Mouse (Mus musculus): ENCODE measurements around the gene Fam53b. TPM values are rescaled to one million over a fixed set of nuclear protein-coding genes. Genes with fewer than 3 reads are reported as not detected.
A peak's percentile ranks its signal among the peaks of the same experiment; 100 is the strongest.

The Fam53b gene
- polyA plus RNA-seq, 1 experiment from 2014 or later: 36.3 TPM

DNA sequence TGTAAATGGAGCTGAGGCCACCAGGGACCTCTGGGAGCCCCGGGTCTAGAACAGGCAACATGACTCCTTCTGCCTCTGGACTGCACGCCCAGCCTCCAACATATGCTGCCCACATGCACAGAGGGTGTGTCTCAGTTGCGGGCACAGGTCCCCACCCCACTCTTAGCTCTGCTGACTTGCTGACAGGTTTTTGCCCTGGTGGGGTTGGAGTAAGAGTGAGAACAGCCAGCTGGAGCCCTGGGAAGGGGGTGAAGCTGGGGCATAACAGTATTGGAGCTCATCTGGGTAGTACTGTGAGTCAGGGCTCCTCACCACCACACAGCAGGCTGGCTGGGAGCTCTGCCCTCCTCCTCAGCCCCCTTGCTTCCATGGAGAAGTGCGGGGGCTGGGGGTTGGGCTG, 113.6 kb downstream of the Fam53b start:
- in situ Hi-C loops (cut with MboI; ENCODE audit: low pct_unique_long_range_greater_than_20kb): no loop called here
- no peak for ATAC-seq
- ChIA-PET POLR2A (interaction anchor here (0.6 kb wide), 1 partner anchor 1093 kb away, joined by 3 read pairs; no protein-coding TSS in a partner anchor), CTCF (no interaction called here)
- no peak for DNase-seq (ENCODE audit: low read depth, low spot score)
- no peak for TF ChIP-seq CTCF (IDR thresholded peaks at IDR 0.05)
- no peaks in the 10 kb centered on the region for H3K27me3 ChIP-seq

DNA sequence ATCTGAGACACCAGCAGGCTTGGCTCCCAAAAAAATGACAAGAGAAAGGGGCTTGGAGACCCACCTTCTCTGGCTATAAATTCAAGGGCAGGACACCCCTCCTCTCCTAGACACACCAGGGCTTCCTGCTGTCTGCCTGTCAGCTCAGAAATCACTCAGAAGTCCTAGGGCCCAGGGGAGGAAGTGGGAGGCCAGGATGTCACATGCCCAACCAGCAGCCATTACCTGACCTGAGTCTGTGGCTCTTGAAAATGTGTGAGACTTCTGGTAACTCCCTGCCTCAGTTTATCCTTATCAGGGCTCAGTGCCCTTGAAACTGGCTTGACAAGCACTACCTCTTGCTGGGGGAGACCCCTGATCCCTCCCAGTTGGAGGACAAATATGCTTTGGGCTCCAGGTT, 114.0 kb downstream of the Fam53b start:
- in situ Hi-C loops (cut with MboI; ENCODE audit: low pct_unique_long_range_greater_than_20kb): no loop called here
- no peak for ATAC-seq

DNA sequence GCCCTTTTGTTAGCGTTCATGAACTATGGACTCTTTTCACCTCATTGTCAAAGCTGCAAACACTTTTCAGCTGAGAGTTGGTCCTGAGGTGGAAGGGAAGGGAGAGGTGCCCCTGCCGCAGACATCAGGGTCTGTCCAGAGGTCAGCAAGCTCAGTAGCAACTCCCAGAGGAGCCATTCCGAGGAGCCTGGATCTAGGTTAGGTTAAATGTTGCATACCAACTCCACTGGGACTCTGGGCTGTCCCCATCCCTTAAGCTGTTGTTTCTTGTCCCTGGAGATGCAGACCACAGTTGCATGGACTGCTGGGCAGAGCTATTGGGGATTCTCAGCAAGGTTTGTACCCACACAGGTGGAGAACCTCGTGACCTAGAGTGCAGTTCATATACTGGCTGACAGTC, 114.5 kb downstream of the Fam53b start:
- H3K27me3 ChIP-seq: no peaks in the 10 kb centered on the region
- no peak for TF ChIP-seq CTCF (IDR thresholded peaks at IDR 0.05)
- DNase-seq (ENCODE audit: low read depth, low spot score) (no peak), ATAC-seq (no peak)
- in situ Hi-C loops (cut with MboI; ENCODE audit: low pct_unique_long_range_greater_than_20kb): no loop called here
- POLR2A ChIA-PET: no interaction called here
- CTCF ChIA-PET: interaction anchor here (1.2 kb wide), 1 partner anchor 116 kb away, joined by 3 read pairs; no protein-coding TSS in a partner anchor

More for the DNA sequence above, 114.0 kb downstream of the Fam53b start:
- CTCF ChIA-PET: interaction anchor here (1.2 kb wide), 1 partner anchor 116 kb away, joined by 3 read pairs; no protein-coding TSS in a partner anchor
- H3K27me3 ChIP-seq: no peaks in the 10 kb centered on the region
- TF ChIP-seq CTCF (IDR thresholded peaks at IDR 0.05): no peak
- POLR2A ChIA-PET: no interaction called here
- DNase-seq (ENCODE audit: low read depth, low spot score): no peak

DNA sequence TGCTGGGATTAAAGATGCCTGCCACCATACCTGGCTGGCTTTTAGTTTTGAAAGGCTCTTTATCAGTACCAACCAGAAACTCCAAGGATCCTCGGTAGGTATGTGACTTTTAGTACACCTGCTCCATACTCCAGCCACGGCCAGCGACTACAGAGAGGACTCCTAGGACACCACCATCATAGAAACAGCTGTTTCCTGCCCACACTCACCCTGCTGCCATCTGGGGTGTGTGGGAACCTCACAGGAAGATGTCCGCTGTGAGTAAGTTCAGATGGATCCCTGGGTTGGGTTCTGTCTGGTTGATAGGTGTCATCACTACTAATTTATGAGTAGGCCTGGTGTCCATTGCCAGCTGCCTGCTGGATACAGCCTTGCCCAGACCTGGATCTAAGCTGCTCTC, 114.9 kb downstream of the Fam53b start:
- CTCF ChIA-PET: interaction anchor here (1.2 kb wide), 1 partner anchor 116 kb away, joined by 3 read pairs; no protein-coding TSS in a partner anchor
- no peaks in the 10 kb centered on the region for H3K27me3 ChIP-seq
- in situ Hi-C loops (cut with MboI; ENCODE audit: low pct_unique_long_range_greater_than_20kb): no loop called here
- POLR2A ChIA-PET: no interaction called here
- TF ChIP-seq CTCF (IDR thresholded peaks at IDR 0.05): no peak
- ATAC-seq (no peak), DNase-seq (ENCODE audit: low read depth, low spot score) (no peak)

DNA sequence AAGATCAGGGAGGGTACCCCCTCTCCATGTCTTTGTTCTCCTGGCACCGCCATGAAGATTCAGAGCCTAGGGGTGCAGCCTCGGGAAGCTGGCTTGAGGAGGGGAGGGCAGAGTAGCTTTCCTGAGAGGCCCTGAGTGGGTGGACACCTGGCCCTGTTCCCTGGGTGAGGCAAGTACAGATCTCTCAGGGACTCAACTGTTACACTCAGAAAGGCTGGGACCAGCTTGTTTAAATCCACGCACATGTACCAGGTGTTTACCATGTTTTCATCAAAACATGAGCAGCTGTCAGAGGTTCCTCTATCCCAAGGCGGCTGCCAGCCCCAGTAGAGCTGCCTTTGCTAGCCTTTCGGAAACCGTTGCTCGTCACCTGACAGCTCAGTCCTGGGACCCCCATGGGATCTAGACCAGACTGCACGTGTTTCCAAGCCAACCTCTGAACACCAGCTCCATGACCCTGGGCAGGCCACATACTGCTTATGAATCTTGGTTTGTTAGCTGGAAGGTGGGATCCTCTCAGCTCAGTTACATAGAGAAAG, 116.4 kb downstream of the Fam53b start:
- no peak for TF ChIP-seq CTCF (IDR thresholded peaks at IDR 0.05)
- ATAC-seq: no peak
- POLR2A ChIA-PET: no interaction called here
- no peaks in the 10 kb centered on the region for H3K27me3 ChIP-seq
- DNase-seq (ENCODE audit: low read depth, low spot score): no peak
- CTCF ChIA-PET: interaction anchor here (1.3 to 1.7 kb wide), 2 partner anchors 11 to 16 kb away, joined by 3 to 4 read pairs; no protein-coding TSS in a partner anchor
- in situ Hi-C loops (cut with MboI; ENCODE audit: low pct_unique_long_range_greater_than_20kb): no loop called here

DNA sequence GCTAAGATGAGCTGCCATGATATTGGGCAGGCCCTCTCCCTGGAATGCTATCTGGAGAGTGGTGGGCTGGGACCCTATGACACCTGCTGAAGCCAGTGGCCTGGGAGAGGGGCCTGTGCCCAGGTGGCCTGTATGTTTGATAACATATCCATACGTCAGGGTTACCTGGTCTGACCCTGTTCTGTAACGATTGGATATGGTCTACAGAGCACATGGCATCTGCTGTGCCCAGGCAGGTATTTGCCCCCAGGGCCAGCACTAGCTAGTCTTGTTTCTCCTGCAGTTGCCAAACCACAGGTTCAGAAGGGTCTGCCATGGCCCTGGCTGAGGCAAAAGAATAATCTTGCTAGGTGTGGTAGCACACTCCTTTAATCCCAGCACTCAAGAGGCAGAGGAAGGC, 120.1 kb downstream of the Fam53b start:
- CTCF ChIA-PET: interaction anchor here (1.0 kb wide), 1 partner anchor 16 kb away, joined by 3 read pairs; no protein-coding TSS in a partner anchor
- TF ChIP-seq CTCF (IDR thresholded peaks at IDR 0.05): no peak
- POLR2A ChIA-PET: interaction anchor here (1.1 kb wide), 1 partner anchor 11 kb away, joined by 4 read pairs; no protein-coding TSS in a partner anchor
- no peaks in the 10 kb centered on the region for H3K27me3 ChIP-seq
- ATAC-seq (peak; percentile 60), DNase-seq (ENCODE audit: low read depth, low spot score) (no peak)
- in situ Hi-C loops (cut with MboI; ENCODE audit: low pct_unique_long_range_greater_than_20kb): no loop called here

DNA sequence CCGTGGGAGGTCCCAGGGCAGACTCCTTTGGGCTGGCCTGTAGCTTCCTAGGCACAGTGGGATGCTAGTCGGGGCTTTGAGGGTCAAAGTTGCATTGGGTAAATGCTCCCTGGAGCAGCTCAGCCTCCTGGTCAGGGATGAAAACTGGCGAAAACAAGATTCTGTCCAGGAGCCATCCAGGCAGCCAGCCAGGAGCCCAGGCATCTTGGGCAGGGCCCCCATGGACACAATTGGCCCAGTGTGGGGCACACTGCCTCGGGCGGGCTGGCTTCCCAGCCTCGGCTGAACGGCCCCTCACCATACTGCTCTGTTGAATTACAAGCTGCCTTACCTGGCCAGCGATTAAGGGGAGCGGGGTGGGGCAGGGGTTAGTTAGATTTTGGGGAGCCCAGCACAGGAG, 121.0 kb downstream of the Fam53b start:
- no peak for TF ChIP-seq CTCF (IDR thresholded peaks at IDR 0.05)
- ATAC-seq: no peak
- in situ Hi-C loops (cut with MboI; ENCODE audit: low pct_unique_long_range_greater_than_20kb): no loop called here
- H3K27me3 ChIP-seq: no peaks in the 10 kb centered on the region
- ChIA-PET CTCF (interaction anchor here (1.0 kb wide), 2 partner anchors 9 to 27 kb away, joined by 3 read pairs; no protein-coding TSS in a partner anchor), POLR2A (interaction anchor here (1.1 kb wide), 1 partner anchor 10 kb away, joined by 4 read pairs; no protein-coding TSS in a partner anchor)
- DNase-seq (ENCODE audit: low read depth, low spot score): no peak

DNA sequence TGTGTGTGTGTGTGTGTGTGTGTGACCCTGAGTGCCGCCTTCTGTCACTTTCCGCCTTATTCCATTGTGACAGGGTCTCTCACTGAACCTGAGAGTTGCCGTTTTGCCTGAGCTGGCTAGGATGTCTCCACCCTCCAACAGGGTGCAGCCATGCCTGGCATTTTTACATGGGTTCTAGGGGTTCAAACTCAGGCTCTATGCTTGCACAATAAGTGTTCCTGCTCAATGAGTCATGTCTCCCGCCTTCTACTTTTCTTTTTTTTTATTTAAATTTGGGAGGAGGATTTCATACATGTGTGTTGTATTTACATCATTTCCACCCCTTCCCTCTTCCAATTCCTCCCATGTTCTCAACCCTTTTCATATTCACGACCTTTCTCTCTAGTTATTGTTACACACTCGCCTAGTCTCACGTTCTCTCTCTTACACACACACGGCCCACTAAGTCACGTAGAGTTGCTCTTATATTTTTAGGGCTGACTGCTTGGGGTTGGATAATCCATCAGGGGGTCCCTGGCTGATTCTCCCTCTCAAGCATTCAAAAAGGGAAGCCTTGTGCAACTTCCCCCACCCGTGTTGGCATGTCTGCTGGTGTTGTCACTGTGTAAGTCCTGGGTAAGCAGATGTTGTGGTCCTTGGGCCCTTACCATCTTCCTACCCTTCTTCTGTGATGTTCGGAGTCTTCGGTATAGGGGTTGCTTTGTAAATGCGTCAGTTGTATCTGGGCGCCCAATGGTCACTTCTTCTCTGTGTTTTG, 122.8 kb downstream of the Fam53b start:
- ChIA-PET POLR2A (no interaction called here), CTCF (no interaction called here)
- TF ChIP-seq CTCF (IDR thresholded peaks at IDR 0.05): no peak
- no peaks in the 10 kb centered on the region for H3K27me3 ChIP-seq
- DNase-seq (ENCODE audit: low read depth, low spot score) (no peak), ATAC-seq (no peak)
- in situ Hi-C loops (cut with MboI; ENCODE audit: low pct_unique_long_range_greater_than_20kb): no loop called here

DNA sequence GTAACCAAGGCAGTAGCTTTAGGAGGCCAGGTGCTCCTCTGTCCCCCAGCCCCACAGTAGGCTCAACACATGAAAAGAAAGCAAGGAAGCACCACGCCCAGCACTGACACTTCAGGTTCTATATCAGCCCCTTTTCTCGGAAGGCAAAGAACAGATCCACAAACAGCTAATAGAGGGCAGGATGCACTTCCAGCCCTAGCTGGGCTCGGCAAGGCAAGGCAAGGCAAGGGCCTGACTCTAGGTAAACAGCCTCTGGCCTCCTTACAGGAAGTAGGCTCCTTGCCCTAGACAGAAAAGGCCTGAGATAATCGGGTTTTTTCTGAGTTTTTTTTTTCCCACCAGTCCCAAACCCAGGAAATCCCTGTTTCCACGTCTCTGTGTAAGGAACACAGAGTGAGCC, 124.0 kb downstream of the Fam53b start:
- no peak for ATAC-seq
- no peak for TF ChIP-seq CTCF (IDR thresholded peaks at IDR 0.05)

DNA sequence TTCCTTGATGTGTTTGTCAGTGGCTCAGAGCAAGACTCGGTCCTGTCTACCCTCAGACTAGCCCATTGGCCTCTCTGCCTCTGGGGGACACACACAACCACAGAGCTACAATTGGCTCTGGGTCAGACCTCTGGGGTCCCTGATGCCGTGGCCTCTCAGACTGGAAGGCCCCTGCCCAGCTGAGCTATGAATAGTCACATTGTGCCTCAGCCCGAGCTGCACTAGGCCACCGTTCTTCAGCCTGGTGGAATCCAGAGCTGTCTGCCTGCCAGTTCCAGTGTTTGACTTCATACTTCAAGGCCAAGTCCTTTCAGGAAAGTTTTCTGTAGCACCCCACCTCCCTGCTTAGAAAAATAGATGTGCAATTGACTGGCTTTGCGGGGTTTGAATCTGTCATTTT, 125.0 kb downstream of the Fam53b start:
- no peak for ATAC-seq
- TF ChIP-seq CTCF (IDR thresholded peaks at IDR 0.05): no peak
- POLR2A ChIA-PET: no interaction called here
- no peak for DNase-seq (ENCODE audit: low read depth, low spot score)
- H3K27me3 ChIP-seq: no peaks in the 10 kb centered on the region
- in situ Hi-C loops (cut with MboI; ENCODE audit: low pct_unique_long_range_greater_than_20kb): no loop called here
- CTCF ChIA-PET: no interaction called here

More for the DNA sequence above, 124.0 kb downstream of the Fam53b start:
- no peaks in the 10 kb centered on the region for H3K27me3 ChIP-seq
- CTCF ChIA-PET: no interaction called here
- in situ Hi-C loops (cut with MboI; ENCODE audit: low pct_unique_long_range_greater_than_20kb): no loop called here
- POLR2A ChIA-PET: no interaction called here
- no peak for DNase-seq (ENCODE audit: low read depth, low spot score)

DNA sequence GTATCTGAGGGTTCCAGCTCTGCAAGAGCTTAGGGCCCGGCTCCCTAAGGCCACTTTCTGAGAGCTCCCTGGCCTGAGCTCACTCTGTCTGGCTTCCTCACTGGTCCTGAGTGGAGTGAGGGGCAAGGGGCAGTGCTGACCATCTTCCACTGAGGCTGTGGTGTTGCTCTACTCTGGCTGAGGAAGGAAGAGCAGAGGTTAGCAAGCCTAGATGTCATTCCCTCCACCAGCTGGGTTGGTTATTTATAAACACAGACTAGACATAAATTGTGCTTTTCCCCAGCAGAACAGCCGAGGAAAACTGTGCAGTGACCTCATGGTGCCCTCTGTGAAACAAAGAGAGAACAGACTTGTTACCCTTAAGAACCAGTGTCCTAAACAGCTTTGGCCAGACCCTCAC, 125.8 kb downstream of the Fam53b start:
- in situ Hi-C loops (cut with MboI; ENCODE audit: low pct_unique_long_range_greater_than_20kb): no loop called here
- TF ChIP-seq CTCF (IDR thresholded peaks at IDR 0.05): no peak
- POLR2A ChIA-PET: no interaction called here
- CTCF ChIA-PET: interaction anchor here (1.1 to 1.2 kb wide), 2 partner anchors 10 to 31 kb away, joined by 3 read pairs; no protein-coding TSS in a partner anchor
- no peaks in the 10 kb centered on the region for H3K27me3 ChIP-seq
- no peak for ATAC-seq
- DNase-seq (ENCODE audit: low read depth, low spot score): no peak

Measured in Patski (cell line).